Mouse (Mus musculus) left cerebral cortex, adult 18-20 months (tissue): ENCODE measurements around the gene Ldha. TPM values are rescaled to one million over a fixed set of nuclear protein-coding genes. Genes with fewer than 3 reads are reported as not detected.
"Not testable (repeated sequence)": the region's sequence is repeated elsewhere in the genome, so short reads cannot be mapped to it uniquely, and the experiment has no call there.

ENCODE experiments used
- DNase-seq, 2 experiments: peaks; one replicate each; pipeline ENCODE4 v3.0.0; 2021 to 2022; ENCODE audit warnings: low spot score in 2 of 2, mixed read lengths in 1 of 2
- long read RNA-seq, 2 experiments: library from polyadenylated mRNA; stranded (forward); transcript quantifications; one replicate each; pipeline ENCODE4 v2.0.0; 2021
- total RNA-seq, 2 experiments: library from RNA; stranded (reverse); gene quantifications; 2 replicates each; pipeline ENCODE4 v1.2.3; 2021

Gene Ldha
- total RNA-seq, result 100 to 1,000 TPM; 342 to 355 TPM
- long read RNA-seq, experiment 1, transcript Ldha-202 (8 exons, 1,588 nt), result major isoform, 902 of 954 reads
- long read RNA-seq, experiment 1, partial matches to known transcripts, result 36 of 954 reads
- long read RNA-seq, experiment 1, other reads (novel, unspliced or antisense), result 16 of 954 reads
- long read RNA-seq, experiment 2, transcript Ldha-202 (8 exons, 1,588 nt), result major isoform, 618 of 653 reads
- long read RNA-seq, experiment 2, partial matches to known transcripts, result 12 of 653 reads
- long read RNA-seq, experiment 2, other reads (novel, unspliced or antisense), result 23 of 653 reads

- no peak for DNase-seq
Measured at GRCm38 (mm10) chr7:46840787-46841525, at the start of gene Ldha. Gene Ldha (plus strand): TSS chr7:46841475.

GRCm38 (mm10) chr7:46793871-46794270 lies 47.4 kb upstream of the Ldha start:
- no peak for DNase-seq

GRCm38 (mm10) chr7:46795287-46796205 lies 45.7 kb upstream of the Ldha start, which contains the start of the genes Hps5 and Gtf2h1:
Gene Hps5 (minus strand): TSS chr7:46796064.
Gene Gtf2h1 (plus strand): TSS chr7:46796103.
- DNase-seq, result peak; percentile 98 to 99

GRCm38 (mm10) chr7:46796206-46796679 lies 45.0 kb upstream of the Ldha start:
- DNase-seq, result no peak

GRCm38 (mm10) chr7:46796779-46797178 lies 44.5 kb upstream of the Ldha start:
- DNase-seq, result no peak

- no peak for DNase-seq
Measured at GRCm38 (mm10) chr7:46810325-46810724, 30.9 kb upstream of the Ldha start.

- no peak for DNase-seq
Measured at GRCm38 (mm10) chr7:46814012-46814411, 27.3 kb upstream of the Ldha start.

- not testable (repeated sequence) for DNase-seq
Measured at GRCm38 (mm10) chr7:46820876-46821632, 20.2 kb upstream of the Ldha start.

- no peak for DNase-seq
Measured at GRCm38 (mm10) chr7:46827046-46827802, 14.1 kb upstream of the Ldha start.

GRCm38 (mm10) chr7:46827803-46828184 lies 13.5 kb upstream of the Ldha start:
- DNase-seq, result no peak

GRCm38 (mm10) chr7:46829911-46830310 lies 11.4 kb upstream of the Ldha start:
- no peak for DNase-seq

- DNase-seq, result no peak
Measured at GRCm38 (mm10) chr7:46830799-46831590, 10.3 kb upstream of the Ldha start.

GRCm38 (mm10) chr7:46831693-46832092 lies 9.6 kb upstream of the Ldha start:
- DNase-seq, result no peak

- not testable (repeated sequence) for DNase-seq
Measured at GRCm38 (mm10) chr7:46832112-46832810, 9.0 kb upstream of the Ldha start.

- DNase-seq, result no peak
Measured at GRCm38 (mm10) chr7:46833266-46833665, 8.0 kb upstream of the Ldha start.

- no peak for DNase-seq
Measured at GRCm38 (mm10) chr7:46833670-46834255, 7.5 kb upstream of the Ldha start.

- no peak for DNase-seq
Measured at GRCm38 (mm10) chr7:46834994-46835610, 6.2 kb upstream of the Ldha start.
